Comparison of ENCODE assay signal across 11 mouse cellular contexts in the genomic region with DNA sequence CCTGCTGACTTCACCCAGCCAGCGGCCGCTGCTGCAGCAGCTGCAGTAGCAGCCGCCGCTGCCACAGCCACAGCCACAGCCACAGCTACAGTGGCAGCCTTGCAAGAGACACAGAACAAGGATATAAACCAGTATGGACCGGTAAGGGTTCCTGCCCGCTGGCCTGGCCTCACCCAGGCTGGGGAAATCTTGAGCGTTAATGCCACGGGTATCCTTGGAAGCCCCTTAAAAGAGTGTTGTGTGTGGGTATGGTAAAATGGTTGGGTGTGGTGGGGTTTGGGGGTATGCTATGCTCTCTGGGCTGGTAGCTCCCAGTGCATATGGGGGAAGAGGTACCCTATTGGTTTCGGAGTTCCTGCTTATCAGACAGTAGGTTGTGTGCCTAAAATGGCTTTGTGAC. TPM values are rescaled to one million over a fixed set of nuclear protein-coding genes. Genes with fewer than 3 reads are reported as not detected.
A peak's percentile ranks its signal among the peaks of the same experiment; 100 is the strongest.
DNase-seq lines count a peak whose midpoint lies in the region; ATAC-seq and TF ChIP-seq lines count a peak whose summit lies in the region.
"Had no signal": no experiment of that assay in that cellular context is flagged by ENCODE, and none has a peak within 500 bp of the region (broad histone marks: within the 10 kb centered on the region; RNA-seq: fewer than 3 reads in every experiment).

No protein-coding gene starts in this region.

- TF ChIP-seq EP300 in heart, postnatal 0 days (IDR thresholded peaks at IDR 0.05; ENCODE audit: low read depth) = no peak
- no peak for TF ChIP-seq EP300 in lung, postnatal 0 days (IDR thresholded peaks at IDR 0.05)

- peaks cover 5% of the 10 kb centered on the region for H3K4me1 ChIP-seq in heart, postnatal 0 days (ENCODE audit: control insufficient read depth, insufficient read depth)
- H3K4me1 ChIP-seq in lung, postnatal 0 days (ENCODE audit: insufficient read depth, low read depth, low read length) = peaks cover 3% of the 10 kb centered on the region; the same call in 1 of the 2 replicates
- H3K4me1 ChIP-seq in bone marrow macrophage, adult 2 months (ENCODE audit: control insufficient read depth, insufficient read depth, low read length) = peaks cover 8% of the 10 kb centered on the region
- H3K4me1 ChIP-seq: forebrain, embryonic 15.5 days had no signal

- DNase-seq in gastrocnemius, adult 2 months = no peak
- no peak for DNase-seq in gastrocnemius, adult 18-20 months (ENCODE audit: low spot score)
- no peak for DNase-seq in heart, postnatal 0 days (ENCODE audit: low spot score)
- DNase-seq in heart, postnatal 25 days (ENCODE audit: low spot score) = no peak
- no peak for DNase-seq in lung, postnatal 0 days (ENCODE audit: low spot score)
- DNase-seq in lung, postnatal 25 days (ENCODE audit: low spot score) = no peak
- DNase-seq in thymus, postnatal 10 days (ENCODE audit: low spot score in 2 of 2) = no peak

- no peak overlapping the region for H3K9ac ChIP-seq in heart, postnatal 0 days (replicated peaks; ENCODE audit: low read depth, low read length)
- H3K9ac ChIP-seq in lung, postnatal 0 days (replicated peaks; ENCODE audit: low read depth) = no peak overlapping the region
- H3K9ac ChIP-seq: forebrain, embryonic 15.5 days; liver, embryonic 15.5 days; neural tube, embryonic 12.5 days had no signal

- ATAC-seq in heart, postnatal 0 days (ENCODE audit: insufficient read depth, low read depth) = no peak
- ATAC-seq in lung, postnatal 0 days = peak; percentile 5; the same call in 1 of the 2 replicates

- H3K36me3 ChIP-seq in heart, postnatal 0 days (replicated peaks; ENCODE audit: control insufficient read depth, insufficient read depth, low read length) = peaks cover 69% of the 10 kb centered on the region
- H3K36me3 ChIP-seq in lung, postnatal 0 days (ENCODE audit: insufficient read depth, low read length) = peaks cover 50% of the 10 kb centered on the region

- no peak for TF ChIP-seq POLR2A in bone marrow macrophage, adult 2 months (IDR thresholded peaks at IDR 0.05; ENCODE audit: borderline replicate concordance, low read depth, low read length)

- no peak overlapping the region for H3K4me3 ChIP-seq in gastrocnemius, adult 2 months
- H3K4me3 ChIP-seq in heart, postnatal 0 days (ENCODE audit: low read depth, low read length) = no peak overlapping the region
- H3K4me3 ChIP-seq in lung, postnatal 0 days (ENCODE audit: low read depth, low read length) = no peak overlapping the region
- H3K4me3 ChIP-seq in bone marrow macrophage, adult 2 months (ENCODE audit: insufficient read depth, low read length) = no peak overlapping the region
- H3K4me3 ChIP-seq: forebrain, embryonic 15.5 days; liver, embryonic 15.5 days; neural tube, embryonic 12.5 days had no signal

- H3K9me3 ChIP-seq in heart, postnatal 0 days (replicated peaks; ENCODE audit: control insufficient read depth, low read length) = no peaks in the 10 kb centered on the region
- no peaks in the 10 kb centered on the region for H3K9me3 ChIP-seq in lung, postnatal 0 days (ENCODE audit: low read length)
- H3K9me3 ChIP-seq: forebrain, embryonic 15.5 days; liver, embryonic 15.5 days; neural tube, embryonic 12.5 days had no signal

- no peaks in the 10 kb centered on the region for H3K27me3 ChIP-seq in heart, postnatal 0 days (ENCODE audit: control insufficient read depth, insufficient read depth, low read length)
- no peaks in the 10 kb centered on the region for H3K27me3 ChIP-seq in lung, postnatal 0 days (replicated peaks; ENCODE audit: insufficient read depth, low read length)
- H3K27me3 ChIP-seq: forebrain, embryonic 15.5 days; liver, embryonic 15.5 days; neural tube, embryonic 12.5 days had no signal

- 78% methylated on average over 9 of the region's 9 CpGs for WGBS in heart, postnatal 0 days
- 86% methylated on average over 9 of the region's 9 CpGs for whole genome bisulfite sequencing in lung, postnatal 0 days

- intact Hi-C loops in gastrocnemius, adult 2 months (cut with DNase I) = no loop called here
- intact Hi-C loops in heart, postnatal 25 days (cut with DNase I) = loop anchor here (2.0 to 5.0 kb wide), 2 partner anchors 19 to 33 kb away; no protein-coding TSS in a partner anchor

- no peak overlapping the region for H3K4me2 ChIP-seq in heart, postnatal 0 days (ENCODE audit: low read depth, low read length)
- no peak overlapping the region for H3K4me2 ChIP-seq in lung, postnatal 0 days (replicated peaks; ENCODE audit: low read depth, low read length)
- H3K4me2 ChIP-seq: forebrain, embryonic 15.5 days; liver, embryonic 15.5 days; neural tube, embryonic 12.5 days had no signal

- peak overlapping the region; percentile 1; the same call in 1 of the 2 replicates for H3K27ac ChIP-seq in gastrocnemius, adult 2 months
- peak overlapping the region; percentile 5; the same call in 1 of the 2 replicates for H3K27ac ChIP-seq in heart, postnatal 0 days (ENCODE audit: low read depth)
- 0 out of 2 replicates have a peak overlapping the region, but pooled peaks have one; percentile 20 for H3K27ac ChIP-seq in lung, postnatal 0 days (ENCODE audit: low read length)
- peak overlapping the region; percentile 13; the same call in 1 of the 2 replicates for H3K27ac ChIP-seq in bone marrow macrophage, adult 2 months (ENCODE audit: insufficient read depth, low read depth, low read length)
- H3K27ac ChIP-seq: forebrain, embryonic 15.5 days; liver, embryonic 15.5 days; neural tube, embryonic 12.5 days had no signal

- no peak for TF ChIP-seq CTCF in gastrocnemius, adult 2 months (IDR thresholded peaks at IDR 0.05)
- no peak for TF ChIP-seq CTCF in heart, postnatal 0 days (IDR thresholded peaks at IDR 0.05; ENCODE audit: low read depth)
- TF ChIP-seq CTCF in lung, postnatal 0 days (IDR thresholded peaks at IDR 0.05) = no peak
- TF ChIP-seq CTCF in bone marrow macrophage, adult 2 months (IDR thresholded peaks at IDR 0.05; ENCODE audit: low read depth, low read length) = no peak

RNA-seq across cellular contexts. Expression of a gene that starts 48.2 kb away (rescaled TPM):
- 10 to 100 TPM; 26.0 to 43.4 TPM for total RNA-seq in gastrocnemius, adult 2 months (2021)
- 10 to 100 TPM; 27.3 to 33.8 TPM for total RNA-seq in gastrocnemius, adult 18-20 months (2021)
- 205 and 222 TPM in 2 replicates for total RNA-seq in heart, postnatal 0 days (2014; rRNA removed; ENCODE audit: low replicate concordance)
- polyA plus RNA-seq in heart, postnatal 0 days (2015; fragmentation: Nextera tagmentation; extraction: Ambion mirVana) = 140 and 151 TPM in 2 replicates
- total RNA-seq in heart, postnatal 25 days (2021) = 100 to 1,000 TPM; 277 to 296 TPM
- polyA plus RNA-seq in lung, postnatal 0 days (2015; fragmentation: Nextera tagmentation; extraction: Ambion mirVana) = 11.2 and 13.8 TPM in 2 replicates
- 6.0 and 9.4 TPM in 2 replicates for polyA plus RNA-seq in bone marrow macrophage, adult 2 months (2012; ENCODE audit: insufficient read depth, insufficient read length, missing spikeins)
